Mouse (Mus musculus): ENCODE results near the gene Il17ra. TPM values are rescaled to one million over a fixed set of nuclear protein-coding genes. Genes with fewer than 3 reads are reported as not detected.

Gene Il17ra
- total RNA-seq, 2 experiments from 2014 or later: 4.9 to 5.4 TPM

- DNase-seq (ENCODE audit: extremely low spot score in 1 of 2, low spot score in 2 of 2): peak in 1 of 2 experiments; percentile 64
- intact Hi-C loops (cut with DNase I): no loop called here
Observed at GRCm38 (mm10) chr6:120492499-120493373, 29.7 kb downstream of the Il17ra start.

DNA sequence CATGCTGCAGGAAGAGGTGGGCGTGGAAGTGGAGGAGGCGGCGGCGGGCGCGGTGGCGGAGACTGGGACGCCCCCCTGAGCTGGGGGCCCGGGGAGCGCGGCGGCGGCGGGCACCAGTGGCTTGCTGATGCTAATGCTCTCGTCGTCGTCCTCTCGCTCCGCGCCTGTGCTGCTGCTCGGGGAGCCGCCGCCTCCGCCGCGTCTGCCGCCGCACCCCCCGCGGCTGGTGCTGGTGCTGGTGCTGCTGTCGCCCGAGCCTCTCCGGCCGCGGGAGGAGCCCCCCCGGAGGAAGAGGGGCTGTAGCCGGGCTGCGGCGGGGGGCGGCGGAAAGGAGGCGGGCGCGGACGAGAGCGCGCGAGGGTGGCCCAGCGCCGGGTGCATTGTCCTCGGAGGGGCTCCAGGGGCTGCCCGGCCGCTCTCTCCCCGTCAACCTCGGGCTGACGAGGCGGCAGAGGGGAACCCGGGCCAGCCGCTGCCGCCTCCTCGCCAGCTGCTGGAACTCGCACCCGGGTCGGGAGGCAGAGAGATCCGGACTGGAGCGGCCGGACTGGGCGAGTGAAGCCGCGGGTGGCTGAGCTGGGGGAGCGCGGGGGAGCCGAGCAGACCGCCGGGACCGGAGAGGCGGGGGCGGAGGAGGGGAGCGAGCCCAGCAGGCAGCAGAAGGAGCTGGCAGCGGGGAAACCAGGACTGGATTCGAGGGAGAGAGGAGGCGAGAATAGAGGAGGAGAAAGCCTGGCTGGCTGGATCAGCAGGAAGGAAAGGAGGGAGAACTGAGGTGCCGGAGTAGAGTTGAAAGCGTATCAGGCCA is 30.5 kb downstream of the Il17ra start, which contains the start of gene Tmem121b:
Tmem121b (minus strand) TSS at position 434 of the 808 bp plus-strand sequence.
- DNase-seq (ENCODE audit: extremely low spot score in 1 of 2, low spot score in 2 of 2): peak; percentile 87 to 93
- intact Hi-C loops (cut with DNase I): no loop called here

GRCm38 (mm10) chr6:120496544-120496943 is 33.5 kb downstream of the Il17ra start:
- DNase-seq (ENCODE audit: extremely low spot score in 1 of 2, low spot score in 2 of 2): no peak
- intact Hi-C loops (cut with DNase I): no loop called here

DNA sequence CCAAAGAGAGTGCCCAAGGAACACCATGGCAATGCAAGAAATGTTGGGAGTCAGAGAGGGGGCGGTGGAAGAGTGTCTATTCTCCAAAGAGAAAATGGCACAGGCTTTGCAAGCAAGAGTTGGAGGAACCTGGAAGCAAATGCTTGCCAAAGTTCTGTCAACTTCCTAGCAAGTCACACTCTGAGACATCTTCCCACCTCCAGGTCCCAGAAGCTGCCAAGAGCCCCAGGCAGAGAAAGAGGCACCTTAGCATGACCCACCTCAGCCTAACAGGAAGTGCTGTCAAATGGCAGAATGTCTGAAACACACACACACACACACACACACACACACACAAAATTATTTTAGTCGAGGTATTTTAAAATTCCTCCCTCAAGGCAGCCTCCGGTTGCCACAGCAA is 41.0 kb downstream of the Il17ra start:
- intact Hi-C loops (cut with DNase I): no loop called here
- DNase-seq (ENCODE audit: extremely low spot score in 1 of 2, low spot score in 2 of 2): no peak

DNA sequence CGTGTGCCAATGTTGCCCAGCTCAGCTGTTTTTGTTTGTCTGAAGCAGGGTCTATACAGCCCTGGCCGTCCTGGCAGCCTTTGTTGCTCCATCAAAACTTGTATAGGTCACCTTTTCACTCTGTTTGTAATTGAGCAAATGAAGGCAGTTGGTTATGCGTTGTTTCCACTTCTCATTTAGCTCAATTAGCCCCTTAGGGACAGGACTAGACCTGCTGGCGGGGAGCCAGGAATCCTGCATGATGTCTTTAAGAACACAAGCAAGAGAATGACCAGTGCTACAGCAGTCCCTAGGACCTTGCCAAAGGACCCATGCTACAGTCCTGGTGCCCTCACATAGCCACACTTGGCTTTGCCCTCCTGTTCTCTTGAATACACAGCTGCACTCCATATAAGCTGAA is 42.5 kb downstream of the Il17ra start:
- peak in 1 of 2 experiments; percentile 58 for DNase-seq (ENCODE audit: extremely low spot score in 1 of 2, low spot score in 2 of 2)
- intact Hi-C loops (cut with DNase I): no loop called here

- no peak for DNase-seq (ENCODE audit: extremely low spot score in 1 of 2, low spot score in 2 of 2)
- intact Hi-C loops (cut with DNase I): no loop called here
Observed at GRCm38 (mm10) chr6:120508645-120509044, 45.6 kb downstream of the Il17ra start.

DNA sequence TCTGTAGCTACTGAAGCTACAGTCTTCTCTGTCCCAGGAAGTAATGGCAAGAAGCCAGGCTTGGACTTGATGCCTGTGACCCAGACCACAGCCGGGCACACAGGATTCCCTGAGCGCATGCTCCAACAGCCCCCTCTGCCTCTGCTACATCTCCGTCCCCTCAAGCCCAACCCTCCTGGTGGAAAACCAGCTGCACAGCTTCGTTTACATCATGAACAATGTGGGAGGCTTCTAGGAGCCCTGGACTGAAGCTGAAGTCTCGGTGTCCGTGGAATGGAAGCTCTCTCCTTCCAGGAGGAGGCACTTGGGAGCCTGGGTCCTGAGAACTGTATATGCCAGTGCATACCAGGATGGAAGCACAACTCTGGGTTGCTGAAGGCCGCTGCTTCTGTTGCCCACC is 46.9 kb downstream of the Il17ra start:
- intact Hi-C loops (cut with DNase I): no loop called here
- no peak for DNase-seq (ENCODE audit: extremely low spot score in 1 of 2, low spot score in 2 of 2)

GRCm38 (mm10) chr6:120510425-120510824 is 47.4 kb downstream of the Il17ra start:
- no peak for DNase-seq (ENCODE audit: extremely low spot score in 1 of 2, low spot score in 2 of 2)
- intact Hi-C loops (cut with DNase I): no loop called here

DNA sequence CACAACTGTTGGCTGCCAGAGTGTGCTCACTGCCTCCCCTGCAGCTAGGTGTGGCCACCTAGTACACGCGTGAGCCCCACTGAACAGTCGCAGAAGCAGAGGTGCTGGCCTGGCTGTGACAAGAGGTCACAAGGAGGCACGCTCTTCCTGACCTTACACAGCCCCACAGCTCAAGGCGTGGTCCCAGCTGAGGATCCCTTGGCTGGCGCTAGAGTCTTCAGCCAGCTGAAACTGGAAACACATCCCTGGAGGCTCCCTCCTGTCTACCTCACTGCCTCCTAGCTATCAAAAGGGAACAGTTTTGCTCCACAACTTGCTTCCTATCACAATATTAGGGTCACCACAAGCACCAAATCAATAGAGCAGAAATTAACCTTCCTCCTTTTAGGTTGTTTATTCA is 48.2 kb downstream of the Il17ra start:
- intact Hi-C loops (cut with DNase I): no loop called here
- no peak for DNase-seq (ENCODE audit: extremely low spot score in 1 of 2, low spot score in 2 of 2)

- intact Hi-C loops (cut with DNase I): no loop called here
- DNase-seq (ENCODE audit: extremely low spot score in 1 of 2, low spot score in 2 of 2): no peak
Observed at GRCm38 (mm10) chr6:120516422-120516821, 53.4 kb downstream of the Il17ra start.

DNA sequence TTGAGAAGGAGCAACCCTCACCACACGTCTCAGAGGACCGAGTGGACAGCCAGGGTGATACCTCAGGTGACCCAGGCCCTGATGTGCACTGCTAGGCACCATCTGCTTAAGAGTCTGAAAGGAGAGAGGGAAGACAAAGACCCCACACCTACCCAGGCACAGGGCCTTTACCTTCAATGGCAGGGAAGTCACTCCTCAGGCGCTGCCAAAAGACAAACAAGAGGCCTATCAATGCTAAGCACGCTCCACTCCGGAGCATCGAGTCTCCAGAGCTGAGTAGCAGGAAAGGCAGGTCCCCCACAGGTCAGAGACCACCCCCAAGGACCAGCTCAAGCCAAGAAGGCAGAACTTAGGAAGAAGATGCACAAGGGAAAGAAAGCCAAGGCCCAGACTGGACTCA is 53.8 kb downstream of the Il17ra start:
- no peak for DNase-seq (ENCODE audit: extremely low spot score in 1 of 2, low spot score in 2 of 2)
- intact Hi-C loops (cut with DNase I): no loop called here

GRCm38 (mm10) chr6:120517311-120517710 is 54.3 kb downstream of the Il17ra start:
- DNase-seq (ENCODE audit: extremely low spot score in 1 of 2, low spot score in 2 of 2): no peak

DNA sequence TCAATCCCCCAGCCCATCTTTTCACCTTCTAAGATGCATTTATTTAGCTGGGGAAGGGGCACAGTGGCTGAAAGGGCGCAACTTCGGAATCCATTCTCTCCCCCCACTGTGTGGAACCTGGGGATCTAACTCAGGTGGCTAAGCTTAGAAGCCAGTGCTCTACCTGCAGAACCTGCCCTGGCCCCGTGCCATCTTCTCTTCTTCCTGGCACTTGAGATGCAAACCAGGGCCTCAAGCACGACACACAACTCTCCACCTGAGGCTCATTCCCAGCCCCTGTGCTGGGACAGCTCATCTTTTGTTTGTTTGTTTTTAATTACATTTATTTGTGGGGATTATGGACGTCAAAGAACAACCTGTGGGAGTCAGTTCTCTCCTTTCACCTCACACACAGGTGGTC is 56.6 kb downstream of the Il17ra start:
- DNase-seq (ENCODE audit: extremely low spot score in 1 of 2, low spot score in 2 of 2): no peak
- intact Hi-C loops (cut with DNase I): no loop called here

More at GRCm38 (mm10) chr6:120517311-120517710, 54.3 kb downstream of the Il17ra start:
- intact Hi-C loops (cut with DNase I): no loop called here

- no peak for DNase-seq (ENCODE audit: extremely low spot score in 1 of 2, low spot score in 2 of 2)
- intact Hi-C loops (cut with DNase I): no loop called here
Observed at GRCm38 (mm10) chr6:120524796-120525195, 61.7 kb downstream of the Il17ra start.

- no peak for DNase-seq (ENCODE audit: extremely low spot score in 1 of 2, low spot score in 2 of 2)
- intact Hi-C loops (cut with DNase I): no loop called here
Observed at GRCm38 (mm10) chr6:120529123-120529522, 66.1 kb downstream of the Il17ra start.

DNA sequence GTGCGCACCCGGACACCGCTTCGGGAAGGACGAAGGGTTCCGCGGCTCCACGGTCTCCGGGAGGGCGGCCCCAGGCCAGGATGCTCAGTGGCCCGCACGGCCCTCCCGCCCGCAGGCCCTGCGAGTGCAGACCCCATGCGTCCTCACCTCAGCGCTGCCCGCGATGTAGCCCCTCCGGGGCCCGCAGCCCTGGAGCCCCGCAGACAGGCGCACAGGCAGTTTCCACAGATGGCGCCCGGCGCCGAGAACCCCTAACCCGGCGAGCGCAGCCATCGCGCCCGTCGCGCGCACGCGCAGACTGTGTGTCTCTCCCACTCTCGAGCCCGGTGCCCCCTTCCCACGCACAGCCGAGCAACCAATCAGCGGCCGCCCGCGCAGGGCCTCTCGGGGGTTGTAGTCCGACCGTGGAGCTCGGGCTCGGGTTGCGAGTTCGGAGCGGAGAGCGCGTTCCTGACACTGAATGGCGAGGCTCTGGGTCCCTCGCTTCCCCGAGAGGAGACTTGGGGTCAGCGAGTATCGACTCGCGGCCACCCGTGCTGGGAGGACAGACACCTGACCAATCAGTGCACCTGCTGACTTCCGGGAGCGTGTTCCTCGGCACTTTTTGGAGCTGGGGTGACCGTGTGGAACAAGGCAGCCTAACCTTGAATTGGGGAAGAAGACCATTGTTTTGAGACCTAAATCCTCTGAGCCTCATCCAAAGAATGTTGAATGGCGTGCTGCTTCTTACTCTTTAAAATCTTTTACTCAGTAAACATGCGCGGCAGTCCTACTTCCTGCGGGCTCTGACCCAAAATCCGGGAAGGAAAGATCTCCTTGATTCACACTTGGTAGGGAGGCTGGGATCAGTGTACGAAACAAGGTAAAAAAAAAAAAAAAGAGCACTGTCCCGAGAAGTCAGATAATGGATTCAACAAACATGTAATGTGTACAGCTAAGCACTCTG is 68.2 kb downstream of the Il17ra start, which contains the start of gene Hdhd5:
Hdhd5 (minus strand) TSS at position 300 of the 946 bp plus-strand sequence.
- intact Hi-C loops (cut with DNase I): no loop called here
- peak; percentile 91 to 98 for DNase-seq (ENCODE audit: extremely low spot score in 1 of 2, low spot score in 2 of 2)

DNA sequence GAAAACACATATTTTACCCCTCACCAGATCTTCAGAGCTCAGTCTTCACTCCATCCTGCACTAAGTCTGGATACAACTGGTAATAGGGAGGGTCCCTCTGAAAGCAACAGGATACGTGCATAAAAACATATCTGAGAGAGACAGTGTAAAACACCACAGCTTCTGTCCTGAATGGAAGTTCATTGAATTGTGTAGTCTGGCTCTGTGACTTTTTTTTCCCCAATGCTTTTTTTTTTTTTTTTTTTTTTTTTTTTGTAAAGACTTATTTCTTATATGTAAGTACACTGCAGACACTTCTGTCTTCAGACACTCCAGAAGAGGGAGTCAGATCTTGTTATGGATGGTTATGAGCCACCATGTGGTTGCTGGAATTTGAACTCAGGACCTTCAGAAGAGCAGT is 69.5 kb downstream of the Il17ra start:
- no peak for DNase-seq (ENCODE audit: extremely low spot score in 1 of 2, low spot score in 2 of 2)
- intact Hi-C loops (cut with DNase I): no loop called here

DNA sequence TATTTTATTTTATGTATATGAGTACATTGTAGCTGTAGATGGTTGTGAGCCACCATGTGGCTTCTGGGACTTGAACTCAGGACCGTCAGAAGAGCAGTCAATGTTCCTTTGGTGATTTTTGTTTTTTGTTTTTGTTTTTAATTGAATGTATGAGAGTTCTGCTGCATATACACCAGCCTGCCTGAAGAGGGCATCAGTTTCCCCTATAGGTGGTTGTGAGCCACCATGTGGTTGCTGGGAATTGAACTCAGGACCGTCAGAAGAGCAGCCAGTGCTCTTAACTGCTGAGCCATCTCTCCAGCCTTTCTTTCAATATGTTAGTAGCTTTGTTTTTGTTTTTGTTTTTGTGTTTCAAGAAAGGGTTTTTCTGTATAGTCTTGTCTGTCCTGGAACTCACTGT is 73.3 kb downstream of the Il17ra start:
- intact Hi-C loops (cut with DNase I): loop anchor here (5.0 kb wide), 1 partner anchor 131 kb away; the partner anchor contains the start of gene Cecr2

More for the DNA sequence above, 73.3 kb downstream of the Il17ra start:
- DNase-seq (ENCODE audit: extremely low spot score in 1 of 2, low spot score in 2 of 2): no peak

Measured in left cerebral cortex, postnatal 10 days (tissue).